Mouse (Mus musculus) activated CD4-positive, CD25-positive, alpha-beta regulatory T cell (primary cell): ENCODE results near the gene Coro1c. TPM values are rescaled to one million over a fixed set of nuclear protein-coding genes. Genes with fewer than 3 reads are reported as not detected.

Experiments used
- polyA plus RNA-seq, 2 experiments: library from polyadenylated mRNA; unstranded; fragments of 100-300 nt; shearing (Covaris generic); gene quantifications; one replicate each; pipeline ENCODE4 v1.2.1; 2017

The Coro1c gene
- polyA plus RNA-seq: 10 to 100 TPM; 84.3 to 89.2 TPM

DNA sequence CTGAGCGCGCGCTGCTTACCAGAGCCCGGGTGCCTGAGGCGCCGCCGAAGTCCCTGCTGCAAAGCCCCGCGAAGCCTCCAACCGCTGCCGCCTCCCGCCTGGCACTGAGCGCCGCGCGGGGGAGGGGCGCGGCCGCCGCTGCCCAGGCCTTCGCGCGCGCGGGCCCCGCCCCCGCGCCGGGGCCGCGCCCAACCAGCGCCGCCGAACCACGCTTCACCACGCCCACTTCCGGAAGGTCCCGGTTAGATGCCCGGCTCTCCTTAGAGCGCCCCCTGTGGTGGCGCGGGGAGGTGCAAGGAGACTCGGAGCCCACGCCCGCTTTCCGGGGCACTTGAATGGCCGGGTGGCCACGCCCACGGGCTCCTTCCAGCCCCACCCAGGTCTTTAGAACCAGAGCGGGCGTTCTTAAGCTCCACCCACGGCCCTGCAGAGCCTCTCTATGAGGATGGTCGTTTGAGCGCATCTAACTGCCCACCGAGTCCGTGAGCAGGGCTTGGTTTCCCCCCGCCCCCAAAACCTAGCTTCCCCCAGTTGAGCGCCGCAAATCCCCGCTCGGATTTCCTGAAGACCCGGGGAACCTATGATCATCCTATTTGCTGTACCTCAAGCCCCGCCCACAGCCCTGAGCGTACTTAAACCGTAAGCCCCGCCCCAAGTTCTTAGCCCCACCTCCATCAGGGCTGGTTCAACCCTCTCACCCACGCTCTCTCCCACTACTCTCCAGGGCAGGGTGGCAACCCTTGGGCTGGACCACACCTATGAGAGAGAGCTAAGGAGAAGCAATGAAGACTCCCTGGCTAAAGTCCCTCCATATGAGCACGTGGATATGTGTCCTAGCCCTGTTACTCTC lies at the start of gene Coro1c:
Gene Coro1c, minus strand, starts transcription at position 167 of the 850 bp plus-strand sequence.

GRCm38 (mm10) chr5:113832490-113832901 lies 76.1 kb downstream of the Coro1c start, which contains the start of gene Selplg:
Gene Selplg (minus strand): TSS chr5:113832644.

DNA sequence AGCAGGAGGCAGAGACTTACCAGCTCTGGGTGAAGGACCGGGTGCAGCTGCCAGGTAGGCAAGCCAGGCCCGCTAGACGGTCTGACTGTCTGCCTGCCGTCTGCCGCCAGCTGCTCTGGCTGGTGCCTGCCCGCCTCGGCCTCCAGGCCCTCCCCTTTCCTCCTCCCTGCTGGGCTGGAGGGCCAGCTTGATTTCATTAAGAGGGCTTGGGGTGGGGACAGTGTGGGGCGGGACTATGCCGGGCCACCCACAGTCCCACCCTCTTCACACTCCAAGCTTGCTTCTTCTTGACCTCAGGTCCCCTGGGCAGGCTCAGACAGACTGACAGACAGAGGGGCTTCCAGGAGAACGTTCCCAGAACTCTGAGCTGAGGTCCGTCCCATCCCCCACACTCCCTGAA lies 108.3 kb downstream of the Coro1c start, which contains the start of gene Tmem119:
Gene Tmem119, minus strand, starts transcription at position 237 of the 400 bp plus-strand sequence.

Other genes with a start within 250 kb of the Coro1c start
- gene 1700069L16Rik, start 184.0 kb downstream of the Coro1c start, polyA plus RNA-seq: not detected
- 1 to 10 TPM; 5.5 to 9.2 TPM for gene Ficd, start 173.0 kb downstream of the Coro1c start, polyA plus RNA-seq
- gene Sart3, start 136.2 kb downstream of the Coro1c start, polyA plus RNA-seq: 10 to 100 TPM; 38.9 to 58.1 TPM
- gene Iscu, start 136.0 kb downstream of the Coro1c start, polyA plus RNA-seq: 100 to 1,000 TPM in 1 of 2 experiments, 10 to 100 TPM in 1; 97.8 to 124 TPM
- gene Tmem119, start 108.2 kb downstream of the Coro1c start, polyA plus RNA-seq: not detected
- gene Selplg, start 76.1 kb downstream of the Coro1c start, polyA plus RNA-seq: 1,000 to 10,000 TPM in 1 of 2 experiments, 100 to 1,000 TPM in 1; 978 to 1,461 TPM
- 10 to 100 TPM; 31.8 to 42.4 TPM for gene Ssh1, start 85.1 kb upstream of the Coro1c start, polyA plus RNA-seq
- 1 to 10 TPM in 1 of 2 experiments, under 1 TPM in 1; 0.42 to 1.1 TPM for gene Dao, start 94.9 kb upstream of the Coro1c start, polyA plus RNA-seq
- 1 to 10 TPM; 7.4 to 8.7 TPM for gene Usp30, start 156.7 kb upstream of the Coro1c start, polyA plus RNA-seq
- gene Svop, start 182.8 kb upstream of the Coro1c start, polyA plus RNA-seq: under 1 TPM in 1 of 2 experiments, not detected in 1; 0.59 TPM
- gene Alkbh2, start 219.5 kb upstream of the Coro1c start, polyA plus RNA-seq: 10 to 100 TPM in 1 of 2 experiments, 1 to 10 TPM in 1; 8.3 to 10.2 TPM
- 1 to 10 TPM; 2.8 to 4.6 TPM for gene Ung, start 221.6 kb upstream of the Coro1c start, polyA plus RNA-seq
- gene Acacb, start 237.8 kb upstream of the Coro1c start, polyA plus RNA-seq: under 1 TPM; 0.06 to 0.49 TPM